Mouse (Mus musculus) liver, embryonic 12.5 days (tissue): ENCODE data around the gene Shroom3. TPM values are rescaled to one million over a fixed set of nuclear protein-coding genes. Genes with fewer than 3 reads are reported as not detected.

Experiments
- ATAC-seq: fragments of 200-750 bp; cut with Nextera tagmentation; 2 replicates; pipeline ENCODE4 v1.8.0; 2017; ENCODE audit warnings: moderate number of reproducible peaks, mild to moderate bottlenecking, moderate library complexity
- H3K27ac ChIP-seq: fragments of 300-500 bp; sonication (generic); 2 replicates; pipeline ENCODE4 v1.5.1; 2016; ENCODE audit warnings: mild to moderate bottlenecking
- H3K27me3 ChIP-seq: fragments of 300-500 bp; sonication (generic); replicated peaks from 2 replicates; pipeline ENCODE4 v1.6.1; 2016; ENCODE audit warnings: mild to moderate bottlenecking, moderate library complexity
- H3K36me3 ChIP-seq: fragments of 300-500 bp; sonication (generic); 2 replicates; pipeline ENCODE4 v1.6.1; 2016; ENCODE audit warnings: mild to moderate bottlenecking, moderate library complexity
- H3K4me1 ChIP-seq: fragments of 300-500 bp; sonication (generic); 2 replicates; pipeline ENCODE4 v1.6.1; 2016
- H3K4me2 ChIP-seq: fragments of 300-500 bp; sonication (generic); 2 replicates; pipeline ENCODE4 v1.6.1; 2016; ENCODE audit warnings: mild to moderate bottlenecking, moderate library complexity
- H3K4me3 ChIP-seq: fragments of 300-500 bp; sonication (generic); 2 replicates; pipeline ENCODE4 v1.5.1; 2016; ENCODE audit warnings: mild to moderate bottlenecking, moderate library complexity
- H3K9ac ChIP-seq: fragments of 300-500 bp; sonication (generic); 2 replicates; pipeline ENCODE4 v1.6.1; 2016; ENCODE audit warnings: mild to moderate bottlenecking, moderate library complexity
- H3K9me3 ChIP-seq: fragments of 300-500 bp; sonication (generic); replicated peaks from 2 replicates; pipeline ENCODE4 v1.6.1; 2016; ENCODE audit warnings: mild to moderate bottlenecking, moderate library complexity
- WGBS: fragments of 180-500 bp; shearing (Covaris S2); methylation state at CpG from one replicate; pipeline ENCODE4 v1.1.7; 2016; ENCODE audit not compliant: insufficient replicate concordance; 5-methylcytosine and 5-hydroxymethylcytosine counted together
- polyA plus RNA-seq: library from polyadenylated mRNA; unstranded; fragments of >200 nt; fragmentation: Nextera tagmentation; extraction: Ambion mirVana; gene quantifications from 2 replicates; pipeline ENCODE4 v1.2.1, GENCODE M21; 2016

The Shroom3 gene
- polyA plus RNA-seq, 1 experiment from 2014 or later: 0.92 TPM

DNA sequence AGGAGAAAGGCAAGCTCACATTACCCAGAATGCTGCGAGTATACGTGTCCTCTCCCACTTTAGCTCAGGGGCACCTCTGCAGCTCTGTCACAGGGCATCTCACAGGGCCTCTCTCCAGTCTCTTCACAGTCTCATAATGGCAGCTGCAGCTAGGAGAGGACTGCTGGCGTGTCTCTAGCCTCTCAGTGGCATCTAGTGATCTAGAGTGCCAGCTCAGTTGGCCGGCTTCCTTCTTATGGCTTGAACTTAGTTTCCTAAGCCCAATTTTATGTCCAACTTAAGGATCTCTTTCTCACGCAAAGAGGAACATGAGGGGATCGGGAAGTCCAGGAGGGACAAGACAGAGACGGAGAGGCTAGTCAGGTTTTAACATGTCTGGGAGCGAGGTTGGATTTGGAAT, 252.6 kb downstream of the Shroom3 start:
- Histone ChIP-seq H3K27ac (no peak overlapping the region), H3K9me3 (peaks cover 3% of the 10 kb centered on the region; the same call in 1 of the 2 replicates), H3K4me3 (no peak overlapping the region), H3K4me2 (no peak overlapping the region), H3K9ac (no peak overlapping the region), H3K27me3 (no peaks in the 10 kb centered on the region), H3K4me1 (no peaks in the 10 kb centered on the region), H3K36me3 (peaks cover 11% of the 10 kb centered on the region)
- ATAC-seq: no peak
- 81% methylated on average over 8 of the region's 8 CpGs for WGBS

DNA sequence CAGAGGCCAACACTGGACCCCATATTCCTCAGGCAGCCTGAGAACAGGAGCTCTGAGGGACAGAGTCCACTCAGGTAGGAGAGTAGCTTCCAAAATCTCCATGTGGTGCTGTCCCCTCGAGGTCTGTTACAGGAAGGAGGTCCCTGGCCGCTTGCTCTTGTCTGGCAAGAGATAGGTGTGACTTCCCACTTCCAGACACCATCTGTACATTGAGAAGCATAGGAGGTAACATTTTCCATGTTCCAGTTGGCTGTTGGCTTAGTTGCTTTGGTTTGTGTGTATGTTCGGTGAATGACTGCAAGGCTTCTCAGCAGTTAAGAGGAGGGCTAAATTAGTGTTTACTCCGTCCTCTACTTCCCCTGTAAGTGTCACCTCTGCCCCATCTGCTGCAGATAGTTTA, 254.5 kb downstream of the Shroom3 start:
- Histone ChIP-seq H3K9me3 (peaks cover 22% of the 10 kb centered on the region), H3K36me3 (peaks cover 29% of the 10 kb centered on the region), H3K27me3 (peaks cover 11% of the 10 kb centered on the region), H3K4me1 (no peaks in the 10 kb centered on the region), H3K9ac (no peak overlapping the region), H3K27ac (no peak overlapping the region), H3K4me2 (no peak overlapping the region), H3K4me3 (no peak overlapping the region)
- no peak for ATAC-seq
- WGBS: 60% methylated on average over 4 of the region's 4 CpGs

DNA sequence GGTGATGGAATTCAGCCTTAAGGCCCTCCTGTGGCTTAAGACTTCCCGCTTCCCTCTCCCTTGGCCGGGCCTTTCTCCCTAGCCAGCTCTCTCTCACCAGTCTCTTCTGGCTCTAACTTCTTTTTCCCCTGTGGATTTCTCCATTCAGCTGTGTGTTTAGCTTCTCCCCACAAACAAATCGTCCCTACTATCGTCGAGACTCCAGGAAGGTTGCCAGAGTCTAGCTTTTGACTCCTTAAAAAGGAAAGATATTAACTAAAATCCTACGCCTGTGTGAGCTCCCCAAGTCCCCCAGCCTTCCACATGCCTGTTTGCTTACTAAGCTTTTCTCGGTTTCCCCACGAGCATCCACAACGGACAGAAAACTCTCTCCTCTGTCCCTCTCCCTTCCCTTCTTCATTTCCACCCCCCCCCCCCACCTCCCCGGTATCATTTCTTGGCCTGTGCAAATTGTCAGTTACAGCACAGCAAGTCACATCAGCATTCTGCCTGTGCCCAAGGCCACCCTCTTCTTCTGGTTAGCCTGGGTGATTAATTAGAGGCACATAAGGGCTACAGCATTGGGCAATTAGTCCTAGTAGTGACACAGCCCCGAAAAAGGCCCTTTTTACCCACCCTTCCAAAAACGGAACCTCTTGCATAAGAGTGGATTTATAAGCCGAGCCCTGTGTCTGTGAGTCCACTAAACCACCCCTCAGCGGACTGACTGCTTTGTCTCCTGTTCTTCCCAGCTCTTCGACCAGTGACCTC, 256.2 kb downstream of the Shroom3 start:
- Histone ChIP-seq H3K4me1 (no peaks in the 10 kb centered on the region), H3K9me3 (peaks cover 23% of the 10 kb centered on the region), H3K4me2 (no peak overlapping the region), H3K27me3 (peaks cover 20% of the 10 kb centered on the region), H3K27ac (no peak overlapping the region), H3K9ac (no peak overlapping the region), H3K36me3 (peaks cover 33% of the 10 kb centered on the region), H3K4me3 (no peak overlapping the region)
- no peak for ATAC-seq
- 80% methylated on average over 15 of the region's 15 CpGs for WGBS

DNA sequence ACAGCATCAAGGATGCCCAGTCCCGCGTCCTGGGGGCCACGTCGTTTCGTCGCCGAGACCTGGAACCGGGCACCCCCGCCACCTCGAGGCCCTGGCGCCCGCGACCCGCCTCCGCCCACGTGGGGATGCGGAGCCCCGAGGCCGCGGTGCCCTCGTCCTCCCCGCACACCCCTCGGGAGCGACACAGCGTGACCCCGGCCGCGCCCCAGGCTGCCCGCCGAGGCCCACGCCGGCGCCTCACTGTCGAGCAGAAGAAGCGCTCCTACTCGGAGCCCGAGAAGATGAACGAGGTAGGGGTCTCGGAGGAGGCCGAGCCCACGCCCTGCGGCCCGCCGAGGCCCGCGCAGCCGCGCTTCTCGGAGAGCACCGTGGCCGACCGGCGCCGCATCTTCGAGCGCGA, 258.9 kb downstream of the Shroom3 start:
- H3K27ac ChIP-seq: no peak overlapping the region
- H3K4me1 ChIP-seq: no peaks in the 10 kb centered on the region
- H3K4me2 ChIP-seq: no peak overlapping the region
- ATAC-seq: no peak
- H3K4me3 ChIP-seq: no peak overlapping the region
- no peak overlapping the region for H3K9ac ChIP-seq
- peaks cover 33% of the 10 kb centered on the region for H3K36me3 ChIP-seq
- 53% methylated on average over 53 of the region's 57 CpGs for WGBS
- H3K9me3 ChIP-seq: peaks cover 23% of the 10 kb centered on the region
- H3K27me3 ChIP-seq: peaks cover 20% of the 10 kb centered on the region

DNA sequence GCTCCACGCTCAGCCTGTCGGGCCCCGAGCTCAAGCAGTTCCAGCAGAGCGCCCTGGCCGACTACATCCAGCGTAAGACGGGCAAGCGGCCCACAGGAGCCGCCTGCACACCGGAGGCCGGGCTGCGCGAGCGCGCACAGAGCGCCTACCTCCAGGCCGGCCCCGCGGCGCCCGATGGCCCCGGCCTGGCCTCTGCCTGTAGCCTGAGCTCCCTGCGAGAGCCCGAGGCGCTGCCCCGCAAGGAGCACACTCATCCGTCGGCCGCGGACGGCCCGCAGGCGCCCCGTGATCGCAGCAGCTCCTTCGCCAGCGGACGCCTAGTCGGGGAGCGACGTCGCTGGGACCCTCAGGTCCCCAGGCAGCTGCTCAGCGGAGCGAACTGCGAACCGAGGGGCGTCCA, 259.3 kb downstream of the Shroom3 start:
- WGBS: 50% methylated on average over 47 of the region's 47 CpGs
- H3K9me3 ChIP-seq: peaks cover 23% of the 10 kb centered on the region
- peaks cover 20% of the 10 kb centered on the region for H3K27me3 ChIP-seq
- no peak for ATAC-seq
- no peak overlapping the region for H3K4me2 ChIP-seq
- H3K36me3 ChIP-seq: peaks cover 33% of the 10 kb centered on the region
- H3K4me3 ChIP-seq: no peak overlapping the region
- no peaks in the 10 kb centered on the region for H3K4me1 ChIP-seq
- no peak overlapping the region for H3K9ac ChIP-seq
- no peak overlapping the region for H3K27ac ChIP-seq

DNA sequence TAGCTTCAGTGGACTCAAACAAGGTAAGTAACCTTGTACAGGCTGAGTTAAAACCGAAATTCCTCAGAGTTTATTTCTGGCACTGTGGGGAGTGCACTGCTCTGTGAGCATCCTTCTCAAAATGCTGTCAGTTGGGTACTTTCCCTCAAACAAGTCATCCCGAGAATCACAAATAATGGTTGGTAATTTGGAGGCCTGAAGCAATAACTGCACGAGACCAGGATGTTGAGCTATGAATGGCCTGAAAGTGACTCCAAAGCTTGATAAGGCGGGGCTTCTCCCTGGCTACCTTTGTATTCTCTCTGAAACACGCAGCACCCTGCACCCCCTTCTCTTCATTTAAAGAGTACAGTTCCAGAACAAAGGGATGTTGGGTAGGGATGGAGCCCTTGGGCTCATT, 261.6 kb downstream of the Shroom3 start:
- WGBS: 61% methylated on average over 5 of the region's 5 CpGs
- 0 out of 2 replicates have a peak, but pooled peaks cover 7% of the 10 kb centered on the region for H3K4me1 ChIP-seq
- H3K36me3 ChIP-seq: peaks cover 32% of the 10 kb centered on the region
- no peak overlapping the region for H3K27ac ChIP-seq
- peaks cover 23% of the 10 kb centered on the region for H3K9me3 ChIP-seq
- no peak overlapping the region for H3K9ac ChIP-seq
- H3K4me3 ChIP-seq: no peak overlapping the region
- peaks cover 20% of the 10 kb centered on the region for H3K27me3 ChIP-seq
- no peak overlapping the region for H3K4me2 ChIP-seq
- ATAC-seq: no peak

DNA sequence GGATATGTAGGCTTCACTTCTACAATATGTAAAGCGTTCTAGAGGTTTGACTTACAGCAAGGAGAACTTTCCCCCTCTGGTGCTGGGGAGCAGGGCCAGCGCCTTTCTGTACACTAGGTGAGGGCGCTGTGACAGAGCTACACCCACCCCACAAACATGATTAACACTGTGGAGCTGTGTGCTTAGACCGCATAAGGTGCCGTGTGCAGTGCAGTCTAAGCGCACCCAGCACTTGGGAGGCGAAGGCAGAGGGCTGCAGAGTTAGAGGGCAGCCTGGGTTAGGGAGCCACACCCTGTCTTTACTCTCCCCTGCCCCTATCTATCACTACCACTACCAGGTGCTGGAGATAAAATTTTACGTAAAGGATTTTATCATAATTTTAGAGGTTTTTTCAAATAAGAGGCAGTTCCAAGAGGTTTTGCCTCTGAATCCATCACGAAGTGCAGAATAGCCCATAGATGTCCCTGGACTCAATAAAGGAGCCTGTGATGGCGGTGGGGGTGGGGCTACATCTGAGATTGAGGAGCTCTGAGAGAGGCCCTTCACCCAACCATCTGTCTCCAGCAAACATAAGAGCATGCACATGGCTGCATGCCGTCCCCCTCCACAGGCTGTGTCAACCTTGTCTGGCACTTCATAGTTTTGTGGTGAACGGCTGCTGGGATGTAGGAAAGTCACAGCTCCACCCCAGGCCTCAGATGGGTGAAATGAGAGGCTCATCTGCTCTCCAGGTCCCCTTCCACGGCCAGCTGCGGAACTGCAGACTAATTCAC, 265.9 kb downstream of the Shroom3 start:
- peak; percentile 55; the same call in 1 of the 2 replicates for ATAC-seq
- Histone ChIP-seq H3K4me3 (no peak overlapping the region), H3K4me2 (no peak overlapping the region), H3K9me3 (no peaks in the 10 kb centered on the region), H3K27me3 (no peaks in the 10 kb centered on the region), H3K4me1 (0 out of 2 replicates have a peak, but pooled peaks cover 7% of the 10 kb centered on the region), H3K36me3 (no peaks in the 10 kb centered on the region), H3K27ac (no peak overlapping the region), H3K9ac (no peak overlapping the region)
- WGBS: 52% methylated on average over 14 of the region's 14 CpGs

DNA sequence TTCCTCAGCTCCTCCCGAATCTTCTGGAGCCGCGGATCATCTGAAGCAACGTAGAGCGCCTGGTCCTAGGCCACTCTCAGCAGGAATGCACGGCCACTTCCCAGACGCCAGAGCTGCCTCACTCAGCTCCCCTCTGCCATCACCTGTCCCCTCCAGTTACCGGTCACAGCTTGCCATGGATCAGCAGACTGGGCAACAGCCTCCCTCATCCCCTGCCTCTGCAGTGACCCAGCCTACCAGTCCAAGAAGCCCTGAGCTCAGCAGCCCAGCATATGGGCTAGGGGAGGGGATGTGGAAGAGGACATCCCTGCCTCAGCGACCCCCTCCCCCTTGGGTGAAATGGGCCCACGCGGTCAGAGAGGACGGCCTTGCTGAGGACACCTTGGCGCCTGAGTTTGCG, 267.3 kb downstream of the Shroom3 start:
- H3K9me3 ChIP-seq: no peaks in the 10 kb centered on the region
- 0 out of 2 replicates have a peak, but pooled peaks cover 7% of the 10 kb centered on the region for H3K4me1 ChIP-seq
- H3K36me3 ChIP-seq: no peaks in the 10 kb centered on the region
- WGBS: 70% methylated on average over 14 of the region's 14 CpGs
- H3K27me3 ChIP-seq: no peaks in the 10 kb centered on the region
- H3K4me2 ChIP-seq: no peak overlapping the region
- no peak for ATAC-seq
- H3K4me3 ChIP-seq: no peak overlapping the region
- no peak overlapping the region for H3K27ac ChIP-seq
- H3K9ac ChIP-seq: no peak overlapping the region

DNA sequence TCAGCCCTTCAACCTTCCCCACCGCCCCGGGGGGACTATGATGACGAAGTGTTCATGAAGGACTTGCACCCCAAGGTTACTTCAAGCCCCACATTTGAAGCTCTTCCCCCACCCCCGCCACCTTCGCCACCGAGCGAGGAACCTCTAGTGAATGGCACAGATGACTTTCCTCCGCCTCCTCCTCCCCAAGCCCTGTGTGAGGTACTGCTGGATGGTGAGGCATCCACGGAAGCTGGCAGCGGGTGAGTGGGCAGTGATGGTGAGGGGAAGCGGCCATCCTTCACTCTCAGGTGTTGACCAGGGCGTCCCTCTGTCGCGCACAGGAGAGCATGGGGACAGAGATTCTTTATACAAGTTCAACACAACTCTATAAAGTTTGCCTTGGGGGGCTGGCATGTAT, 267.8 kb downstream of the Shroom3 start:
- ATAC-seq: no peak
- no peaks in the 10 kb centered on the region for H3K36me3 ChIP-seq

DNA sequence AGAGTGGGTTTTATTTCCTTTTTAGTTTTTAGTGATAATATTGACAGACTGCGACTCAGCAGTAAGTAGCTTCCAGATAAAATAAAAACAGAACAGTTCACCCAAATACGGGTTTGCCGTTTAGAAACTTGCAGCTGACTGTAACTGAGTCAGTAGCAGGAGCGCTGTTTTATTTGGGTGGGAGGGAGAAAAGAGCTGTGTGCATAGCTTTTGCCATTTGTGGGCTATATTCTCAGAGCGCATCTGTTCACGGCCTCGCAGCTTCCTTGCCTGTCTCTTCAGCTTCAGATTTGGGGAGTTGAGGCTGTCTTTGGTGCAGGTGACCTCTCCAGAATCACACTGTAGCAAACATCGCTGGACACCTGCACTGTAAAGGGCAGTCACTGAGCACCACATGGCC, 270.6 kb downstream of the Shroom3 start:
- Histone ChIP-seq H3K9ac (no peak overlapping the region), H3K36me3 (no peaks in the 10 kb centered on the region), H3K4me3 (no peak overlapping the region), H3K4me1 (0 out of 2 replicates have a peak, but pooled peaks cover 3% of the 10 kb centered on the region), H3K27me3 (no peaks in the 10 kb centered on the region), H3K9me3 (no peaks in the 10 kb centered on the region), H3K4me2 (no peak overlapping the region), H3K27ac (no peak overlapping the region)
- WGBS: 68% methylated on average over 8 of the region's 8 CpGs
- no peak for ATAC-seq

More for the DNA sequence above, 267.8 kb downstream of the Shroom3 start:
- no peak overlapping the region for H3K27ac ChIP-seq
- no peaks in the 10 kb centered on the region for H3K9me3 ChIP-seq
- H3K4me1 ChIP-seq: 0 out of 2 replicates have a peak, but pooled peaks cover 7% of the 10 kb centered on the region
- H3K9ac ChIP-seq: no peak overlapping the region
- H3K4me3 ChIP-seq: no peak overlapping the region
- 85% methylated on average over 14 of the region's 14 CpGs for whole genome bisulfite sequencing
- H3K4me2 ChIP-seq: no peak overlapping the region
- no peaks in the 10 kb centered on the region for H3K27me3 ChIP-seq

DNA sequence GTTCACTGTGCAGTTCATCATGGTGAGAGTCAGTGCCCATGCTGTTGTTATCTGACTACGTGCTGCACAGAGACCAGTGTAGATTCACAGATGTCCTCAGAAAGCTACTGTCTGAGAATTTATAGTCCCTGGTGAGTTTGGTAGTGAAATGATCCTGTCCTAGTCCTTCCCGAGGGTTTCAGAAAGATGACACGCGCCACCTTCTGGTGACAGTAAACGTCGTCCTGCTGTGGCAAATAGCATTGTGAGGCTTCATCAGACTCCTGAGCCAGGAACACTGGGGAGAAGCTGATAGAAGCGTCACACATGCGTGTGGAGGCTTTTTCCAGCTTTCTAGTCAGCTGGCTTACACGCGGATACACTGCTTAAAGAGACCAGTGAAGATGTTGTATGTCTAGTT, 271.1 kb downstream of the Shroom3 start:
- Histone ChIP-seq H3K27me3 (no peaks in the 10 kb centered on the region), H3K4me2 (no peak overlapping the region), H3K9ac (no peak overlapping the region), H3K4me3 (no peak overlapping the region), H3K9me3 (no peaks in the 10 kb centered on the region), H3K4me1 (no peaks in the 10 kb centered on the region), H3K36me3 (no peaks in the 10 kb centered on the region), H3K27ac (no peak overlapping the region)
- no peak for ATAC-seq
- WGBS: 21% methylated on average over 10 of the region's 10 CpGs

DNA sequence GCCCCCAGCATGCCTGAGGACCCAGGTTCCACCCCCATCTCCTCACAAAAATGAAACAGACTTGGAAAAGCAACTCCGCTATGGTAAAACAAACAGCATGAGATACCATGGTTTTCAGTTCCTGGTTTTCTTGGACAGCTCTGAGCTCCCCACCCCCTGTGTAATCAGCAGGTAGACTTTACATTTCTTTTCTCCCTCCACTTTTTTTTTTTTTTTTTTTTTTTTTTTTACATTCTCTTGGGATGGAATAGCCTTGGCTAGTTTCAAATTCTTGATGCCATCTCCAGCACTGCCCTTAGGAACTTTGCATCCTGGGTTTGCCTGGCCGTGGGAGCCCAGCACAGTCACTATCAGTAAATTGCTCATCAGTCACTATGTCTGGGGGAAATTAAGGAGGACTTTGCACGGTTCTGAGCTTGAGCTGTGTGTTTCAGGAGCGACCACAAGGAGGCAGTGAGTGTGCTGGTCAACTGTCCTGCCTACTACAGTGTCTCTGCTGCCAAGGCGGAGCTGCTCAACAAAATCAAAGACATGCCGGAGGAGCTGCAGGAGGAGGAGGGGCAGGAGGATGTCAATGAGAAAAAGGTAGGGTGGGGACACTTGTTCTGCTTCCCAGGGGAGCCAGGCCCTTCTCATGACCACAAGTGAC, 271.7 kb downstream of the Shroom3 start:
- Histone ChIP-seq H3K4me2 (no peak overlapping the region), H3K9me3 (no peaks in the 10 kb centered on the region), H3K36me3 (no peaks in the 10 kb centered on the region), H3K27me3 (no peaks in the 10 kb centered on the region), H3K9ac (no peak overlapping the region), H3K4me3 (no peak overlapping the region), H3K27ac (no peak overlapping the region), H3K4me1 (no peaks in the 10 kb centered on the region)
- 40% methylated on average over 6 of the region's 6 CpGs for WGBS
- no peak for ATAC-seq
